Mouse (Mus musculus): Measurements from ENCODE around the gene Pla2g5. TPM values are rescaled to one million over a fixed set of nuclear protein-coding genes. Genes with fewer than 3 reads are reported as not detected.
A peak's percentile ranks its signal among the peaks of the same experiment; 100 is the strongest.

Pla2g5 gene
- total and polyA plus RNA-seq, 3 experiments, result 24.8 to 87.6 (median 33.0) TPM

GRCm38 (mm10) chr4:138793276-138793675, 70.0 kb downstream of the Pla2g5 start:
- H3K36me3 ChIP-seq (ENCODE audit: control insufficient read depth, insufficient read depth, low read length), result no peaks in the 10 kb centered on the region
- no peak overlapping the region for H3K9ac ChIP-seq (ENCODE audit: low read depth, low read length)
- 63% methylated on average over 2 of the region's 2 CpGs for WGBS
- no peaks in the 10 kb centered on the region for H3K4me1 ChIP-seq (ENCODE audit: control insufficient read depth, insufficient read depth, low read length)
- H3K4me3 ChIP-seq, result no peak overlapping the region
- no peak for DNase-seq
- no peaks in the 10 kb centered on the region for H3K27me3 ChIP-seq (ENCODE audit: control insufficient read depth, insufficient read depth, low read length)
- H3K27ac ChIP-seq, result no peak overlapping the region
- intact Hi-C loops (cut with DNase I), result loop anchor here (1.0 kb wide), 1 partner anchor 45 kb away; no protein-coding TSS in a partner anchor
- no peaks in the 10 kb centered on the region for H3K79me2 ChIP-seq (replicated peaks; ENCODE audit: control insufficient read depth, insufficient read depth, low read length)
- peak; percentile 50 for TF ChIP-seq CTCF (IDR thresholded peaks at IDR 0.05)
- no peak for TF ChIP-seq EP300 (IDR thresholded peaks at IDR 0.05; ENCODE audit: insufficient read depth, low read depth, low read length)

- WGBS, result 38% methylated on average over 9 of the region's 9 CpGs
- Histone ChIP-seq H3K9ac (ENCODE audit: low read depth, low read length) (no peak overlapping the region), H3K36me3 (ENCODE audit: control insufficient read depth, insufficient read depth, low read length) (no peaks in the 10 kb centered on the region), H3K27ac (no peak overlapping the region), H3K4me1 (ENCODE audit: control insufficient read depth, insufficient read depth, low read length) (no peaks in the 10 kb centered on the region), H3K27me3 (ENCODE audit: control insufficient read depth, insufficient read depth, low read length) (no peaks in the 10 kb centered on the region), H3K79me2 (replicated peaks; ENCODE audit: control insufficient read depth, insufficient read depth, low read length) (no peaks in the 10 kb centered on the region), H3K4me3 (no peak overlapping the region)
- intact Hi-C loops (cut with DNase I), result no loop called here
- TF ChIP-seq POLR2A (IDR thresholded peaks at IDR 0.05; ENCODE audit: insufficient read depth, low read depth, low read length), result no peak
- no peak for TF ChIP-seq EP300 (IDR thresholded peaks at IDR 0.05; ENCODE audit: insufficient read depth, low read depth, low read length)
- TF ChIP-seq CTCF (IDR thresholded peaks at IDR 0.05), result no peak
- no peak for DNase-seq
Measured at GRCm38 (mm10) chr4:138792599-138792998, 70.7 kb downstream of the Pla2g5 start.

- Histone ChIP-seq H3K4me3 (no peak overlapping the region), H3K4me1 (ENCODE audit: control insufficient read depth, insufficient read depth, low read length) (no peaks in the 10 kb centered on the region), H3K79me2 (replicated peaks; ENCODE audit: control insufficient read depth, insufficient read depth, low read length) (no peaks in the 10 kb centered on the region), H3K9ac (ENCODE audit: low read depth, low read length) (no peak overlapping the region), H3K27ac (no peak overlapping the region), H3K36me3 (ENCODE audit: control insufficient read depth, insufficient read depth, low read length) (no peaks in the 10 kb centered on the region), H3K27me3 (ENCODE audit: control insufficient read depth, insufficient read depth, low read length) (no peaks in the 10 kb centered on the region)
- WGBS, result 55% methylated on average over 6 of the region's 6 CpGs
- TF ChIP-seq CTCF (IDR thresholded peaks at IDR 0.05) (no peak), EP300 (IDR thresholded peaks at IDR 0.05; ENCODE audit: insufficient read depth, low read depth, low read length) (no peak), POLR2A (IDR thresholded peaks at IDR 0.05; ENCODE audit: insufficient read depth, low read depth, low read length) (no peak)
- DNase-seq, result no peak
- intact Hi-C loops (cut with DNase I), result no loop called here
Measured at GRCm38 (mm10) chr4:138791452-138791851, 71.8 kb downstream of the Pla2g5 start.

DNA sequence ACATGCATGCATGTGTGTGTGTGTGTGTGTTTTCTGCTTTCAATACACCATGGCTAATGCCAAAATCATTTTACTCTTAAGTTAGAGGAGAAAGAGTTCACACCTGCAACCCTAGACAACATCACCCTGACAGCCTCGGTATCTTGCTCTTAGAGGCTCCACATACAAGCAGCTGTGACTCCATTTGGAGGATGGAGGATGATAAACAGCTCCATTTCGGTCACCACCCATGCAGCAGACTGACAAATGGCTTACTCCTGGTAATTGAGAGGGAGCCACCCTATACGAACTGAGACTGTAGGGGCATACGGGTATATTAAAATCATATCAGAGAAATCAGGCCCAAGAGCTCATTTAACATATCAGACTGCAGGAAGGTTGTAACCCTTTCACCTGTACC, 74.9 kb downstream of the Pla2g5 start:
- H3K4me3 ChIP-seq, result no peak overlapping the region
- TF ChIP-seq POLR2A (IDR thresholded peaks at IDR 0.05; ENCODE audit: insufficient read depth, low read depth, low read length) (no peak), EP300 (IDR thresholded peaks at IDR 0.05; ENCODE audit: insufficient read depth, low read depth, low read length) (no peak), CTCF (IDR thresholded peaks at IDR 0.05) (no peak)
- WGBS, result 83% methylated on average over 4 of the region's 4 CpGs
- intact Hi-C loops (cut with DNase I), result no loop called here
- DNase-seq, result no peak
- no peaks in the 10 kb centered on the region for H3K27me3 ChIP-seq (ENCODE audit: control insufficient read depth, insufficient read depth, low read length)
- H3K79me2 ChIP-seq (replicated peaks; ENCODE audit: control insufficient read depth, insufficient read depth, low read length), result no peaks in the 10 kb centered on the region
- H3K36me3 ChIP-seq (ENCODE audit: control insufficient read depth, insufficient read depth, low read length), result no peaks in the 10 kb centered on the region
- H3K27ac ChIP-seq, result no peak overlapping the region
- peaks cover 2% of the 10 kb centered on the region; the same call in 1 of the 2 replicates for H3K4me1 ChIP-seq (ENCODE audit: control insufficient read depth, insufficient read depth, low read length)
- no peak overlapping the region for H3K9ac ChIP-seq (ENCODE audit: low read depth, low read length)

DNA sequence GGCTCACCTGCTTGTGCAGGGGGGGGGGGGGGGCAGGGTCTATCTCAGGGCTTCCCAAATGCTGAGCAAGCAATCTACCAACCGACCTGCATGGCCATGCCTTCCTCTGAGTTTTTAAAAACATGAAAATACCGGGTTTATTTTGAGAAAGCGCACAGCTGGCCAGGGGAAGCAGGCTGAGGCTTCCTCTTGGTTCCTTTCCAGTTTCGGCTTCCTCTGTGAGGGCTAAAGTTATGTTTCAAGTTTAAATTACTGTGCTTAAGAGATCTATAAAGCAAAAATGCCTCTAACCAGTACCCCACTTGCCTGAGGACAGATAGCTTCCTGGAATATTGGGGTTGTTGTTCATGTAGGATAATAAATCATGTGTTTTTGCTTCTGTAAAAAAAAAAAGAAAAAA, 77.1 kb downstream of the Pla2g5 start:
- 18% methylated on average over 4 of the region's 4 CpGs for WGBS
- H3K4me1 ChIP-seq (ENCODE audit: control insufficient read depth, insufficient read depth, low read length), result peaks cover 2% of the 10 kb centered on the region; the same call in 1 of the 2 replicates
- DNase-seq, result peak in 1 of 2 experiments; percentile 24
- no peak overlapping the region for H3K27ac ChIP-seq
- intact Hi-C loops (cut with DNase I), result no loop called here
- no peak for TF ChIP-seq POLR2A (IDR thresholded peaks at IDR 0.05; ENCODE audit: insufficient read depth, low read depth, low read length)
- no peak for TF ChIP-seq EP300 (IDR thresholded peaks at IDR 0.05; ENCODE audit: insufficient read depth, low read depth, low read length)
- no peak for TF ChIP-seq CTCF (IDR thresholded peaks at IDR 0.05)
- no peaks in the 10 kb centered on the region for H3K79me2 ChIP-seq (replicated peaks; ENCODE audit: control insufficient read depth, insufficient read depth, low read length)
- H3K27me3 ChIP-seq (ENCODE audit: control insufficient read depth, insufficient read depth, low read length), result no peaks in the 10 kb centered on the region
- H3K9ac ChIP-seq (ENCODE audit: low read depth, low read length), result no peak overlapping the region
- no peak overlapping the region for H3K4me3 ChIP-seq
- H3K36me3 ChIP-seq (ENCODE audit: control insufficient read depth, insufficient read depth, low read length), result no peaks in the 10 kb centered on the region

- Histone ChIP-seq H3K4me1 (ENCODE audit: control insufficient read depth, insufficient read depth, low read length) (peaks cover 2% of the 10 kb centered on the region; the same call in 1 of the 2 replicates), H3K27me3 (ENCODE audit: control insufficient read depth, insufficient read depth, low read length) (no peaks in the 10 kb centered on the region), H3K36me3 (ENCODE audit: control insufficient read depth, insufficient read depth, low read length) (no peaks in the 10 kb centered on the region), H3K27ac (no peak overlapping the region), H3K79me2 (replicated peaks; ENCODE audit: control insufficient read depth, insufficient read depth, low read length) (no peaks in the 10 kb centered on the region), H3K4me3 (no peak overlapping the region), H3K9ac (ENCODE audit: low read depth, low read length) (no peak overlapping the region)
- DNase-seq, result no peak
- intact Hi-C loops (cut with DNase I), result no loop called here
- no peak for TF ChIP-seq EP300 (IDR thresholded peaks at IDR 0.05; ENCODE audit: insufficient read depth, low read depth, low read length)
- peak; percentile 23; the same call in 1 of the 2 replicates for TF ChIP-seq CTCF (IDR thresholded peaks at IDR 0.05)
- TF ChIP-seq POLR2A (IDR thresholded peaks at IDR 0.05; ENCODE audit: insufficient read depth, low read depth, low read length), result no peak
- 36% methylated on average over 4 of the region's 4 CpGs for WGBS
Measured at GRCm38 (mm10) chr4:138785721-138786120, 77.6 kb downstream of the Pla2g5 start.
